Comparison of ENCODE assay signal across 9 mouse cellular contexts in the genomic region with DNA sequence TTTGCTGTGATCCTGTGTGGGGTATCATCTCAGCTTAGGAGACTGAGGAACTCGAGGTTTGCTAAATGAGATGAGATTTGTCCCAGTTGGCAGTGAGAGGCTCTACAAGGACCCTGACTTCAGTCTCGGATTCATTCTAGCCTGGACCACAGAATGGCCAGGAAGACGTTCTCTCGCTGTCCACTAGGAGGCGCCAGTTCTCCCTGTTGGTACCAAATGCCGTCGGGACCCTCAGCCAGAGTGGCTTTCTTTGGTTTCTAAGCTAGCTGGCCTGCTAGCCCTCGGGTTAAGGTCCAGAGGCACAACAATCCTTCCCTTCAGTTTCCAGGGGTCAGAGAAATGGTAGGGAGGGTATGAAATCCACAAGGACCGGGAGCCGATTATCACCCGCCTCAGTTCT. TPM values are rescaled to one million over a fixed set of nuclear protein-coding genes. Genes with fewer than 3 reads are reported as not detected.
DNase-seq lines count a peak whose midpoint lies in the region; ATAC-seq and TF ChIP-seq lines count a peak whose summit lies in the region.
"Had no signal": no experiment of that assay in that cellular context is flagged by ENCODE, and none has a peak within 500 bp of the region (broad histone marks: within the 10 kb centered on the region; RNA-seq: fewer than 3 reads in every experiment).

No protein-coding gene starts in this region.

- no peaks in the 10 kb centered on the region for H3K9me3 ChIP-seq in forebrain, embryonic 16.5 days (ENCODE audit: control insufficient read depth, low read length)
- H3K9me3 ChIP-seq in stomach, postnatal 0 days (ENCODE audit: control insufficient read depth, low read length): no peaks in the 10 kb centered on the region
- H3K9me3 ChIP-seq: limb, embryonic 13.5 days had no signal

- peak; percentile 54 to 82 for DNase-seq in adrenal gland, adult (ENCODE audit: inconsistent age in 2 of 2, low spot score in 1 of 2)
- DNase-seq in adrenal gland, adult 8-10 months: no peak
- DNase-seq in B cell, adult 2 months: peak; percentile 30 to 38
- peak; percentile 27 for DNase-seq in c-Kit-positive CD71-positive TER-119-positive erythroid progenitor cells, embryonic 14.5 days (ENCODE audit: low spot score)
- DNase-seq in kidney, postnatal 10 days: peak; percentile 73
- DNase-seq in lung, postnatal 25 days (ENCODE audit: low spot score): peak; percentile 35
- peak; percentile 61 for DNase-seq in stomach, postnatal 0 days (ENCODE audit: low spot score)

- TF ChIP-seq EP300 in stomach, postnatal 0 days (optimal IDR thresholded peaks at IDR 0.05): no peak

- WGBS in forebrain, embryonic 16.5 days: 16% methylated on average over 11 of the region's 11 CpGs
- 18% methylated on average over 11 of the region's 11 CpGs for WGBS in stomach, postnatal 0 days

- H3K4me1 ChIP-seq in forebrain, embryonic 16.5 days (replicated peaks; ENCODE audit: control insufficient read depth, insufficient read depth, low read length): peaks cover 13% of the 10 kb centered on the region
- no peaks in the 10 kb centered on the region for H3K4me1 ChIP-seq in stomach, postnatal 0 days (replicated peaks; ENCODE audit: control insufficient read depth, insufficient read depth)

- no peak overlapping the region for H3K4me3 ChIP-seq in forebrain, embryonic 16.5 days (replicated peaks; ENCODE audit: low read length)
- H3K4me3 ChIP-seq in stomach, postnatal 0 days (ENCODE audit: low read depth, low read length): no peak overlapping the region
- H3K4me3 ChIP-seq: limb, embryonic 13.5 days had no signal

- H3K9ac ChIP-seq in forebrain, embryonic 16.5 days (replicated peaks; ENCODE audit: low read depth, low read length): no peak overlapping the region
- H3K9ac ChIP-seq in stomach, postnatal 0 days (ENCODE audit: low read length): no peak overlapping the region
- H3K9ac ChIP-seq: limb, embryonic 13.5 days had no signal

- ATAC-seq in forebrain, embryonic 16.5 days: peak; percentile 17; the same call in 1 of the 2 replicates
- ATAC-seq in stomach, postnatal 0 days (ENCODE audit: low FRiP score, low TSS enrichment): no peak

- TF ChIP-seq CTCF in stomach, postnatal 0 days (IDR thresholded peaks at IDR 0.05; ENCODE audit: low read depth): peak; percentile 86

- no peak overlapping the region for H3K4me2 ChIP-seq in forebrain, embryonic 16.5 days (ENCODE audit: low read length)
- H3K4me2 ChIP-seq in stomach, postnatal 0 days (replicated peaks; ENCODE audit: low read depth): no peak overlapping the region

- H3K27me3 ChIP-seq in forebrain, embryonic 16.5 days (replicated peaks; ENCODE audit: control insufficient read depth, insufficient read depth, low read length): no peaks in the 10 kb centered on the region
- no peaks in the 10 kb centered on the region for H3K27me3 ChIP-seq in stomach, postnatal 0 days (ENCODE audit: control insufficient read depth, insufficient read depth, low read length)

- H3K27ac ChIP-seq in forebrain, embryonic 16.5 days (ENCODE audit: low read length): no peak overlapping the region
- H3K27ac ChIP-seq in stomach, postnatal 0 days (replicated peaks): no peak overlapping the region
- H3K27ac ChIP-seq: limb, embryonic 13.5 days had no signal

- no peaks in the 10 kb centered on the region for H3K36me3 ChIP-seq in forebrain, embryonic 16.5 days (ENCODE audit: control insufficient read depth, insufficient read depth)
- no peaks in the 10 kb centered on the region for H3K36me3 ChIP-seq in stomach, postnatal 0 days (ENCODE audit: control insufficient read depth, insufficient read depth, low read length)
- H3K36me3 ChIP-seq: limb, embryonic 13.5 days had no signal

RNA-seq across cellular contexts. Expression of gene Dagla, which starts 36.5 kb away (rescaled TPM):
- total RNA-seq in adrenal gland, adult 8-10 months (2022): 1 to 10 TPM; 3.3 to 4.4 (median 3.8) TPM
- polyA plus RNA-seq in forebrain, embryonic 16.5 days (2015; fragmentation: Nextera tagmentation; extraction: Ambion mirVana): 8.1 and 8.4 TPM in 2 replicates
- 1.3 and 1.7 TPM in 2 replicates for polyA plus RNA-seq in stomach, postnatal 0 days (2015; fragmentation: Nextera tagmentation; extraction: Ambion mirVana)

RNA-seq across cellular contexts. Expression of gene Syt7, which starts 47.7 kb away (rescaled TPM):
- total RNA-seq in adrenal gland, adult 8-10 months (2022): 10 to 100 TPM; 32.9 to 54.6 (median 44.5) TPM
- 6.9 and 9.7 TPM in 2 replicates for polyA plus RNA-seq in forebrain, embryonic 16.5 days (2015; fragmentation: Nextera tagmentation; extraction: Ambion mirVana)
- polyA plus RNA-seq in stomach, postnatal 0 days (2015; fragmentation: Nextera tagmentation; extraction: Ambion mirVana): 2.7 and 4.3 TPM in 2 replicates
